Mouse (Mus musculus) cortical plate, adult 2 months (tissue): Measurements from ENCODE around the gene Eaf1.

ENCODE experiments used
- CTCF ChIP-seq: fragments of 200-500 bp; IDR thresholded peaks from 2 replicates; pipeline ENCODE4 v1.5.1; 2011; ENCODE audit warnings: mild to moderate bottlenecking, control low read depth, low read length; ENCODE audit not compliant: insufficient read depth; ENCODE audit errors: extremely low read depth
- POLR2A ChIP-seq: fragments of 200-500 bp; IDR thresholded peaks from 2 replicates; pipeline ENCODE4 v1.6.1; 2011; ENCODE audit warnings: mild to moderate bottlenecking, low read length, control low read depth; ENCODE audit not compliant: insufficient read depth; ENCODE audit errors: extremely low read depth

- TF ChIP-seq CTCF: no peak
- no peak for TF ChIP-seq POLR2A
Measured at GRCm38 (mm10) chr14:31555021-31555420, 60.8 kb downstream of the Eaf1 start.
